Mouse (Mus musculus): ENCODE measurements at regions not wholly inside any gene's neighbourhood (a gene's known extent, or its start where the extent isn't known, plus 50 kb on each side); places are given as distances from the start of the nearest gene placed in this dataset.

GRCm38 (mm10) chr13:50966826-50967225 is 133.9 kb upstream of the Spin1 start:
- H3K4me2 ChIP-seq, result no peak overlapping the region

GRCm38 (mm10) chr13:50973379-50973778 is 127.3 kb upstream of the Spin1 start:
- H3K9me3 ChIP-seq, result no peaks in the 10 kb centered on the region
- WGBS, result 57% methylated on average over 8 of the region's 8 CpGs
- H3K4me2 ChIP-seq, result no peak overlapping the region
- no peak overlapping the region for H3K27ac ChIP-seq
- no peak overlapping the region for H3K4me3 ChIP-seq
- no peaks in the 10 kb centered on the region for H3K36me3 ChIP-seq
- H3K9ac ChIP-seq, result no peak overlapping the region
- H3K4me1 ChIP-seq, result no peaks in the 10 kb centered on the region
- ATAC-seq (ENCODE audit: borderline replicate concordance, extremely low read depth, low FRiP score, low TSS enrichment), result no peak
- no peaks in the 10 kb centered on the region for H3K27me3 ChIP-seq

More at GRCm38 (mm10) chr13:50966826-50967225, 133.9 kb upstream of the Spin1 start:
- no peak for ATAC-seq (ENCODE audit: borderline replicate concordance, extremely low read depth, low FRiP score, low TSS enrichment)
- Histone ChIP-seq H3K4me3 (no peak overlapping the region), H3K27ac (no peak overlapping the region), H3K36me3 (no peaks in the 10 kb centered on the region), H3K27me3 (no peaks in the 10 kb centered on the region), H3K9ac (no peak overlapping the region), H3K9me3 (no peaks in the 10 kb centered on the region), H3K4me1 (no peaks in the 10 kb centered on the region)
- WGBS, result 66% methylated on average over 2 of the region's 2 CpGs

- H3K4me3 ChIP-seq, result no peak overlapping the region
- no peak overlapping the region for H3K27ac ChIP-seq
- H3K4me2 ChIP-seq, result no peak overlapping the region
- WGBS, result 68% methylated on average over 12 of the region's 12 CpGs
- ATAC-seq (ENCODE audit: borderline replicate concordance, extremely low read depth, low FRiP score, low TSS enrichment), result no peak
- no peaks in the 10 kb centered on the region for H3K4me1 ChIP-seq
- H3K9ac ChIP-seq, result no peak overlapping the region
- H3K36me3 ChIP-seq, result no peaks in the 10 kb centered on the region
- H3K9me3 ChIP-seq, result no peaks in the 10 kb centered on the region
- H3K27me3 ChIP-seq, result no peaks in the 10 kb centered on the region
Measured at GRCm38 (mm10) chr13:50975306-50975920, 125.3 kb upstream of the Spin1 start.

- H3K27ac ChIP-seq, result no peak overlapping the region
- H3K9me3 ChIP-seq, result no peaks in the 10 kb centered on the region
- H3K4me1 ChIP-seq, result no peaks in the 10 kb centered on the region
- no peak overlapping the region for H3K4me3 ChIP-seq
- no peak overlapping the region for H3K9ac ChIP-seq
- no peaks in the 10 kb centered on the region for H3K36me3 ChIP-seq
- 40% methylated on average over 1 of the region's 1 CpGs for WGBS
- H3K27me3 ChIP-seq, result no peaks in the 10 kb centered on the region
- no peak for ATAC-seq (ENCODE audit: borderline replicate concordance, extremely low read depth, low FRiP score, low TSS enrichment)
- no peak overlapping the region for H3K4me2 ChIP-seq
Measured at GRCm38 (mm10) chr13:50982005-50982404, 118.7 kb upstream of the Spin1 start.

GRCm38 (mm10) chr13:50982990-50983389 is 117.7 kb upstream of the Spin1 start:
- no peak overlapping the region for H3K4me3 ChIP-seq
- 42% methylated on average over 10 of the region's 10 CpGs for WGBS
- H3K9me3 ChIP-seq, result no peaks in the 10 kb centered on the region
- no peaks in the 10 kb centered on the region for H3K36me3 ChIP-seq
- no peak for ATAC-seq (ENCODE audit: borderline replicate concordance, extremely low read depth, low FRiP score, low TSS enrichment)
- no peak overlapping the region for H3K9ac ChIP-seq
- H3K27me3 ChIP-seq, result no peaks in the 10 kb centered on the region
- no peak overlapping the region for H3K4me2 ChIP-seq
- H3K4me1 ChIP-seq, result no peaks in the 10 kb centered on the region
- no peak overlapping the region for H3K27ac ChIP-seq

GRCm38 (mm10) chr13:50991726-50992432 is 108.8 kb upstream of the Spin1 start:
- no peak overlapping the region for H3K27ac ChIP-seq
- no peaks in the 10 kb centered on the region for H3K4me1 ChIP-seq
- no peak overlapping the region for H3K4me2 ChIP-seq
- no peaks in the 10 kb centered on the region for H3K27me3 ChIP-seq
- 65% methylated on average over 9 of the region's 9 CpGs for WGBS
- H3K9ac ChIP-seq, result no peak overlapping the region
- no peaks in the 10 kb centered on the region for H3K36me3 ChIP-seq
- no peak overlapping the region for H3K4me3 ChIP-seq
- H3K9me3 ChIP-seq, result no peaks in the 10 kb centered on the region
- no peak for ATAC-seq (ENCODE audit: borderline replicate concordance, extremely low read depth, low FRiP score, low TSS enrichment)

GRCm38 (mm10) chr13:50999738-51000137 is 100.9 kb upstream of the Spin1 start:
- WGBS, result 76% methylated on average over 4 of the region's 4 CpGs
- H3K9ac ChIP-seq, result no peak overlapping the region
- no peak overlapping the region for H3K4me2 ChIP-seq
- no peak overlapping the region for H3K4me3 ChIP-seq
- ATAC-seq (ENCODE audit: borderline replicate concordance, extremely low read depth, low FRiP score, low TSS enrichment), result no peak
- H3K36me3 ChIP-seq, result no peaks in the 10 kb centered on the region
- H3K4me1 ChIP-seq, result no peaks in the 10 kb centered on the region
- H3K27ac ChIP-seq, result no peak overlapping the region
- no peaks in the 10 kb centered on the region for H3K9me3 ChIP-seq
- H3K27me3 ChIP-seq, result no peaks in the 10 kb centered on the region

- Histone ChIP-seq H3K4me3 (no peak overlapping the region), H3K9me3 (no peaks in the 10 kb centered on the region)
Measured at GRCm38 (mm10) chr13:51004827-51005226, 95.9 kb upstream of the Spin1 start.

GRCm38 (mm10) chr13:51010736-51011135 is 89.9 kb upstream of the Spin1 start:
- no peak for ATAC-seq (ENCODE audit: borderline replicate concordance, extremely low read depth, low FRiP score, low TSS enrichment)
- no peak overlapping the region for H3K4me3 ChIP-seq
- no peaks in the 10 kb centered on the region for H3K36me3 ChIP-seq
- H3K27me3 ChIP-seq, result no peaks in the 10 kb centered on the region
- H3K27ac ChIP-seq, result no peak overlapping the region
- H3K4me2 ChIP-seq, result no peak overlapping the region
- 80% methylated on average over 7 of the region's 7 CpGs for WGBS
- no peaks in the 10 kb centered on the region for H3K4me1 ChIP-seq
- H3K9ac ChIP-seq, result no peak overlapping the region
- no peaks in the 10 kb centered on the region for H3K9me3 ChIP-seq

More at GRCm38 (mm10) chr13:51004827-51005226, 95.9 kb upstream of the Spin1 start:
- 58% methylated on average over 3 of the region's 3 CpGs for WGBS
- no peak overlapping the region for H3K27ac ChIP-seq
- H3K4me2 ChIP-seq, result no peak overlapping the region
- no peak overlapping the region for H3K9ac ChIP-seq
- no peaks in the 10 kb centered on the region for H3K36me3 ChIP-seq
- no peaks in the 10 kb centered on the region for H3K27me3 ChIP-seq
- no peaks in the 10 kb centered on the region for H3K4me1 ChIP-seq
- no peak for ATAC-seq (ENCODE audit: borderline replicate concordance, extremely low read depth, low FRiP score, low TSS enrichment)

- H3K27ac ChIP-seq, result no peak overlapping the region
- no peaks in the 10 kb centered on the region for H3K36me3 ChIP-seq
- no peak overlapping the region for H3K4me3 ChIP-seq
- H3K4me1 ChIP-seq, result peaks cover 12% of the 10 kb centered on the region
- ATAC-seq (ENCODE audit: borderline replicate concordance, extremely low read depth, low FRiP score, low TSS enrichment), result no peak
- no peak overlapping the region for H3K4me2 ChIP-seq
- H3K9ac ChIP-seq, result no peak overlapping the region
- no peaks in the 10 kb centered on the region for H3K27me3 ChIP-seq
- WGBS, result 74% methylated on average over 3 of the region's 3 CpGs
- H3K9me3 ChIP-seq, result no peaks in the 10 kb centered on the region
Measured at GRCm38 (mm10) chr13:51016209-51016608, 84.5 kb upstream of the Spin1 start.

GRCm38 (mm10) chr13:51016956-51017703 is 83.5 kb upstream of the Spin1 start:
- H3K4me3 ChIP-seq, result no peak overlapping the region
- H3K9ac ChIP-seq, result no peak overlapping the region
- H3K9me3 ChIP-seq, result no peaks in the 10 kb centered on the region
- WGBS, result 74% methylated on average over 16 of the region's 16 CpGs
- ATAC-seq (ENCODE audit: borderline replicate concordance, extremely low read depth, low FRiP score, low TSS enrichment), result no peak
- H3K36me3 ChIP-seq, result no peaks in the 10 kb centered on the region
- no peak overlapping the region for H3K4me2 ChIP-seq
- H3K27ac ChIP-seq, result no peak overlapping the region
- H3K4me1 ChIP-seq, result peaks cover 14% of the 10 kb centered on the region
- no peaks in the 10 kb centered on the region for H3K27me3 ChIP-seq

- Histone ChIP-seq H3K9me3 (no peaks in the 10 kb centered on the region), H3K4me2 (no peak overlapping the region), H3K27ac (no peak overlapping the region), H3K4me3 (no peak overlapping the region), H3K4me1 (peaks cover 21% of the 10 kb centered on the region), H3K36me3 (no peaks in the 10 kb centered on the region), H3K27me3 (no peaks in the 10 kb centered on the region), H3K9ac (no peak overlapping the region)
- ATAC-seq (ENCODE audit: borderline replicate concordance, extremely low read depth, low FRiP score, low TSS enrichment), result no peak; the same call in 1 of the 2 replicates
- 20% methylated on average over 10 of the region's 10 CpGs for WGBS
Measured at GRCm38 (mm10) chr13:51017727-51018321, 82.9 kb upstream of the Spin1 start.
